Mouse (Mus musculus): ENCODE measurements at regions not wholly inside any gene's neighbourhood (a gene's known extent, or its start where the extent isn't known, plus 50 kb on each side); places are given as distances from the start of the nearest gene placed in this dataset.

DNA sequence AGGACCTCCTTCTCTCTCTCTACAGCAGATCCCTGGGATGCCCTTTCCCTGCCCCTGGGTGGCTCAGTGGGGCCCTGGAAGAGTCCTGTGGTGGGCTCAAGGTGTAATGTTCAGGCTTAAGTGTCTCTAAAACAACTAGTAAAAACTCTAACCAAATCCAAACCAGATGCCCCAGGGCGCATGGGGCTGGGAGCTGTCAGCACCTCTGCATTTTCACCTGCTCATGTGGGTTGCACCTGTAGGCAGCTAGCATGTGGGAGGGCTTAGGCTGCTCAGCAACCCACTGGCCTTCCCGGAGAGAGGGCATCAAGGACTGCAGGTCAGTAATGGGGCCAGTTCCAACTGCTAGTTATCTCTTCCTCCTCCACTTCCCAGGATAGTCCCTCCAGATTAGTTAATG is 104.8 kb upstream of the Gm12830 start:
- DNase-seq (ENCODE audit: low spot score in 2 of 2): no peak

DNA sequence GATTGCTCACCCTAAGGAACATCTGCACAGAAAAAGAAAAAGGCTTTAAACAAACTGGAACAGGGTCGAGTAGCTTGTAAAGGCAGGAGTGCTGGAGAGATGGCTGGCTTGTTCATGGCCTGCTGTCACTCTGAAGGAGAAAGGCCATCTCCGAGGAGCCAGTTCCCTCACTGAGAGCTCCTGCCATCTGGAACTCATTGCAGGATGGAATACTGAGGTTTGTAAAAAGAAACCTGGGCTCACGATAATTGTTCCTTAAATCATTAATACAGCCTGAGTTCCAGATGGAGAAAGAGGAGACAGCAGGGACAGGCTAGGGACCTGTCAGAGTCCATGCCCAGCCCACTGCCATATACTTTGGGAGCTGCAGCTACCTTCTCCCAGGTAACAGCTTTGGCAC is 100.8 kb upstream of the Gm12830 start:
- no peak for DNase-seq (ENCODE audit: low spot score in 2 of 2)

DNA sequence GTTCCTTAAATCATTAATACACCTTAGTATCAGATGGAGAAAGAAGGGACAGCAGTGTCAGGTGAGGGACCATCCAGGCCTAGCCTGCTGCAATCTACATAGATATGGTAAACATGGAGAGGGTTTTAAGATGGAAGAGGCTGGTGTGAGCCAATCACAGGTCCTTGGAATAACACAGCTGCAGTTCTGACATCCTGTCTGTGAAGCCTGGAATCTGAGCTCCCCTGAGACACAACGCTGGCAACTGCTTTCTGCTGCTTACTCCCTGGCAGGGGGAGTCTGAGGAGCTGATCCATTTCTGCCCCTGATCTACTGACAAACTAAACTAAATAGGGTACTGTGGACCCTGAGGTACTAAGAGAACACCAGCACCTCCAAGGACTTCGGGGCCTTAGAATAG is 100.1 kb upstream of the Gm12830 start:
- DNase-seq (ENCODE audit: low spot score in 2 of 2): no peak

DNA sequence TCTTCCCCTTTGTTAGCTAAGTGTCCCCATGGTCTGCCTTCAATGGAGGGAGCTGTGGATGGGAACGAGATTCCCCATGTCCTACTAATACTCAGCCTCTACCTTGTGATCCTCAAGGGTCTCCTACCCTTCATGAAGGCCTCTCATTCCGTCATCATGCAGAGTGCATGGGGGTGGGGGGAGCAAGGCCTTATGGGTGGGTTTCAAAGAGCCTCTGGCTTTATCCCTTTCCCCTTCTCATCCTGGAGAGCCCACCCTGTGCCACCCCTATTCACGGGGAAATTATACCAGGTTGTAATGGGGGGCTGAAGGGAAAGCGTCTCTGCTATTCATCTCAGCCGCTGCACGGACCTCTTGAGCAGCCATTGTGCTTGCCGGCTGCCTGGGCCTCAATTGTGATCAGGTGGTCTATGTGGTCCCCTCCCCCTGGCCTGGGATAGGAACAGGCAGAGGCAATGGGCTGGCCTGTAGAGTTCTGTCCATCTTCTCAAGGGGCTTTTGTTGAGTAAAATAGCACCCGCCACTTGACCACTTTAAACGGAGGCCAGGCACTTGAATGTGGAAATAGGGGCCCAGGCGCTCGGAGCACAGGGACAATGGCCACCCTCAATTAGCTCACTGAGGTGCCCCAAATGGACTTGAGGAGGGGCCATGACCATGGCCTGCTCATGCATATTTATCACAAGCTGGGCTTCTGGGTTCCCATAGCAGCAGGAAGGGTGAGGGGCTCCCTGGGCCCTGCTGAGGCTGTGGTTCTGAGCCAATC is 93.1 kb upstream of the Gm12830 start:
- no peak for DNase-seq (ENCODE audit: low spot score in 2 of 2)

DNA sequence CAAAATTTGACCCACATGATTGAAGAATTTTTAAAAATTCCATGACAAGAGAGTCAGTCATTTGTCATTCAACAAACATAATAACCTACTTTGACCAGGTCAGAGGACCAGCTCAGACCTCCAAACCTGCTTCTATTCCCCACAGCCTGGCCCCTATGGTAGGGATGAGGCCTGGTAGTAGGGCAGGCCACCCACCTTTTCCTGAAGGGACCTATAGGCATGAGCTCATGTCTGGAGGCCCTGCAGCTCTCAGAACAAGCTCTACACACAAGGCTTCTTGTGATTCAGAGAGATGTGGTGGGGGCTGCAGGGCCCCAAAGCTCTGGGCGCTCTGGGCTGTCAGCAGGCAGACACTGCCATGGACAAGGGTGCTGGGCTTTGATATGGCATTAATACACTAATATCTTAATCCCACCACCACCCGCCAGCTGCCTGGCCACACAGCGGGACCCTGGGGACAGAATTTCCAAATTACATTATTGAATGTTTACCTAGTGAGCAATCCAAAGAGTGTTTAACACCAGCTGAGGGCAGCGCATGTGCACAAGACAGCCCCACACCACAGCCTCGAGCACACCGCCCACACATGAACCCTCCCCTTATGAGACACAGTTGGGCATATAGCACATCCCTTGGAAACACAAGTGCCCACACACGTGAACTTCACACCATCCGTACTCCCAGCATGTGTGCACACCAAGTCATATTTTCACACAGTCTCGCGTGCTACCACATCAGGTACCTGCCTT is 88.1 kb upstream of the Gm12830 start:
- no peak for DNase-seq (ENCODE audit: low spot score in 2 of 2)

DNA sequence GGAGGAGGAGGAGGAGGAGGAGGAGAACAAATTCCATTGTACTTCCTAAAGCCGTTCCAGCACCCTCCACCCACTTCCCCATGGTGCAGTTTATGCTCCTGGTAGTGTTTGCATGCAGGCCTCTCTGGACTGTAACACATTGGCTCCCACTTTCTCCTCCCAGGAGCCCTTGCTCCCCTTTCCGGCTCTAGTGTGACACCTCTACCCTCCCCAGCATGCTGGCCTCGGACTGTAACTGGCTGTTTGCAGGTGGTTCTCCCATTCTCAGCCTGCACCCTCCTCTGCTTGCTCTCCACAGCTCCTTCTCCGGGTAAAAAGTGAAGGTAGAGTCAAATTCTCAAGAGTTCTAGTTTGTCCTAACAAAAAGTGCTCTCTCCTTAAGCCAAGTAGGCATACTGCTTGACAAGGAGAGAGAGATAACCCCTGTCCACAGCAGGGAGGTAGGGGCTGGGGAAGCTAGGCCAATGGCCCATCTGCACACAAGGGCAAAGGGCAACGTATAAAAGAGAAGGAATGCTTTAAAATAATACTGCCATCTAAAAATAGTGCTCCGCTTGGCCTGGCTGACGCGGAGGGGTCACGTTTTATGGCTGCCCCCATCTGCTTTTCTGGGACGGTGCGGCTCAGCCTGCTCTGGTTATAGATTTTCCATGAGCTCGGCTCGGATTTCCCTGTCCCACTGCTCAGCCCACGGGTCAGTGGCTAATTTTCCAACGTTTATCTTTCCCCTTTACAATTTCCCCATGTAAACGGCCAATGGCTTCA is 82.4 kb upstream of the Gm12830 start:
- DNase-seq (ENCODE audit: low spot score in 2 of 2): no peak

DNA sequence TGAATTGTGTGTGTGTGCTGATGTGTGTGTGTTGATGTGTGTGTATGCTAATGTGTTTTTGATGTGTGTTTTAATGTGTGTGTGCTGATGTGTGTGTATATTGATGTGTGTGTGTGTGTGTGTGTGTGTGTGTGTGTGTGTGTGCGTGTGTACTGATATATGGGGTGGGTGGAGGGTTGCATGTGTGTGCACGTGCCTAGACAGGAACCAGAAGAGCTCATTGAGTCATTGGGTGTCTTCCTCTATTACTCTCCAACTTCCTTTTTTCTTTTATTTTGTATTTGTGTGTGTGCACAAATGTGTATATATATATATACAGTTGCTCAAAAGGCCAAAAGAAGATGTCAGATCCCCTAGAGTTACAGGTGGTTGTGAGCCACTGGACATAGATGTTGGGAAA is 73.4 kb upstream of the Gm12830 start:
- DNase-seq (ENCODE audit: low spot score in 2 of 2): no peak

DNA sequence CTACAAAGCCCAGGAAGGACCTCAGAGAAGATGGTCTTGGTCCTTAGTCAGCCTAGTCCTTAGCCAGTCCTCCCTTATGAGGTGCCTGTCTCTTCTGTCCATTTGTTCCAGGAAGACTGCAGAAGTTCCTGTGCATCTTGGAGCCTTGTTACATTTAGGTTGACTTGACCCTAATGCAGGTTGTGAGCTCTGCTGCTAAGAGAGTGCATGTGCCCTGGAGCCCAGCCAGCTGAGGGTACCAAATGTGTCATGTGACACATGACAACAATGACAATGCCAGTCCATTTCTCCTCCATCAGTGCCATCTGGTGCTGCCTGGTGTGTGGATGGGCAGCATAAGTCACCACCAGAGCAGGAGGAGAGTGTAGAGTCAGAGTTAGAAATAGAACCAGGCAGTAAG is 61.7 kb upstream of the Gm12830 start:
- no peak for DNase-seq (ENCODE audit: low spot score in 2 of 2)

DNA sequence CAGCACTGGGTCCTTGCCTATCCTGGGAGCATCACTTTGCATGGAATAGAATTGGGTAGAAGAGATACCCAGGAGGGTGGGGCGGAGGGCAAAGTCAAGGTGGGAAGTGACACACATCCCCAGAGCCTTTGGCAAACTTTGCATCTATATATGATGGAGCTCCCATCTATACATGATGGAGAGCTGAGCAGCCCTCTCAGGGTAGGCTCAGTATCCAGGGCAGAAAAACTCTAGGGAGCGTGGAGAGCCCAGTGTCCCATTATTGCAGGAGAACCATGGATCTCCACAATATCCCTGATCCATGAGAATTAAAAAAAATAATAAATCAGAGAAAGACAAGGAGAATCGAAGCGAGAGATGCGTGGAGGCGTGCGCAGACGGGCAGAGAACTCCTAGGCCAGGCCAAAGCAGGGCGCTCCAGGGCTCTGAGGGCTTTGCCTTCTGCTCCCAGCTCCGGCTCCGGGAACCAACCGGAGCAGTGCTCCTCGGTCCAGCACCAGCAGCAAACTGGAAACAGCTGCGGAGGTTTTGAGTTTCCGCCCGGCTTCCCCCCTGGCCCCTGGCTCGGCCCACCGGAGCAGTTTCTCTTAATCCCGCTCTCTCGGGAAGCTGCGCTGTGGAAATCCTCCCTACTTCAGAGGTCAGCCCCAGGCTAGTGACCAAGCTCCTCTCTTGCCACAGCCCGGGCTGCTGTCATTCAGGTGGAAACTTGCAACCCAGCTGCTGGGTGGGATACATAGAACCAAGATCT is 54.7 kb upstream of the Gm12830 start:
- no peak for DNase-seq (ENCODE audit: low spot score in 2 of 2)
